22 mouse cellular contexts compared by ENCODE assay signal in genomic region chr13:49353422-49353821, GRCm38 (mm10). TPM values are rescaled to one million over a fixed set of nuclear protein-coding genes. Genes with fewer than 3 reads are reported as not detected.
DNase-seq lines count a peak whose midpoint lies in the region; ATAC-seq and TF ChIP-seq lines count a peak whose summit lies in the region.
"Had no signal": no experiment of that assay in that cellular context is flagged by ENCODE, and none has a peak within 500 bp of the region (broad histone marks: within the 10 kb centered on the region; RNA-seq: fewer than 3 reads in every experiment).

No protein-coding gene starts in this region.

- H3K4me3 ChIP-seq in heart, adult 2 months = no peak overlapping the region
- H3K4me3 ChIP-seq in left cerebral cortex, adult 2 months = no peak overlapping the region
- H3K4me3 ChIP-seq in hindbrain, embryonic 11.5 days (ENCODE audit: low read depth, low read length) = no peak overlapping the region
- H3K4me3 ChIP-seq in hindbrain, postnatal 0 days (ENCODE audit: low read length) = no peak overlapping the region
- H3K4me3 ChIP-seq: forebrain, embryonic 15.5 days had no signal

- peaks cover 35% of the 10 kb centered on the region for H3K36me3 ChIP-seq in heart, adult 2 months (ENCODE audit: control insufficient read depth, insufficient read depth, low read length)
- H3K36me3 ChIP-seq in hindbrain, embryonic 11.5 days (ENCODE audit: control insufficient read depth, insufficient read depth, low read length) = no peaks in the 10 kb centered on the region
- H3K36me3 ChIP-seq in hindbrain, postnatal 0 days (ENCODE audit: insufficient read depth, low read length) = no peaks in the 10 kb centered on the region
- H3K36me3 ChIP-seq: forebrain, embryonic 15.5 days had no signal

- TF ChIP-seq CTCF in heart, adult 2 months (IDR thresholded peaks at IDR 0.05) = no peak
- TF ChIP-seq CTCF in left cerebral cortex, adult 2 months (IDR thresholded peaks at IDR 0.05) = no peak
- no peak for TF ChIP-seq CTCF in hindbrain, postnatal 0 days (IDR thresholded peaks at IDR 0.05; ENCODE audit: low read depth)

- H3K9me3 ChIP-seq in hindbrain, embryonic 11.5 days (ENCODE audit: control insufficient read depth, low read length) = no peaks in the 10 kb centered on the region
- no peaks in the 10 kb centered on the region for H3K9me3 ChIP-seq in hindbrain, postnatal 0 days (ENCODE audit: low read length)
- H3K9me3 ChIP-seq: forebrain, embryonic 15.5 days; G1E had no signal

- peak in 1 of 2 experiments; percentile 30 for DNase-seq in heart, adult 2 months
- no peak for DNase-seq in heart, postnatal 36 days
- no peak for DNase-seq in left cerebral cortex, adult 2 months (ENCODE audit: extremely low spot score in 1 of 2, low spot score in 2 of 2)
- no peak for DNase-seq in left cerebral cortex, postnatal 10 days (ENCODE audit: extremely low spot score in 1 of 2, low spot score in 2 of 2)
- DNase-seq in hindbrain, embryonic 11.5 days (ENCODE audit: low spot score) = no peak
- no peak for DNase-seq in hindbrain, postnatal 0 days (ENCODE audit: low spot score)
- no peak for DNase-seq in thymus, postnatal 0 days (ENCODE audit: low spot score)
- DNase-seq in spleen, postnatal 36 days (ENCODE audit: low spot score in 2 of 2) = no peak
- DNase-seq: adrenal gland, postnatal 10 days; B cell, adult 2 months; cerebellum, adult 8-10 months; kidney, adult 18-20 months; liver, postnatal 0 days; spleen, adult 18-20 months; thymus, postnatal 14 days had no signal

- H3K27ac ChIP-seq in heart, adult 2 months = peak overlapping the region; percentile 94
- H3K27ac ChIP-seq in left cerebral cortex, adult 2 months = peak overlapping the region; percentile 73
- H3K27ac ChIP-seq in hindbrain, embryonic 11.5 days (ENCODE audit: low read depth, low read length) = 0 out of 2 replicates have a peak overlapping the region, but pooled peaks have one; percentile 12
- H3K27ac ChIP-seq in hindbrain, postnatal 0 days = 0 out of 2 replicates have a peak overlapping the region, but pooled peaks have one; percentile 42
- H3K27ac ChIP-seq: macrophage had no signal

- no peak for ATAC-seq in hindbrain, embryonic 11.5 days (ENCODE audit: low FRiP score)
- ATAC-seq in hindbrain, postnatal 0 days = no peak
- ATAC-seq: liver, postnatal 0 days; lung, postnatal 0 days; Patski had no signal

- H3K79me2 ChIP-seq in heart, adult 2 months (replicated peaks; ENCODE audit: control insufficient read depth, insufficient read depth, low read length) = peaks cover 5% of the 10 kb centered on the region

- intact Hi-C loops in heart, adult 2 months (cut with DNase I) = loop anchor here (2.0 kb wide), 1 partner anchor 17 kb away; no protein-coding TSS in a partner anchor
- intact Hi-C loops in heart, postnatal 36 days (cut with DNase I) = no loop called here
- intact Hi-C loops in left cerebral cortex, adult 2 months (cut with DNase I) = no loop called here
- intact Hi-C loops in left cerebral cortex, postnatal 10 days (cut with DNase I) = no loop called here

- peaks cover 56% of the 10 kb centered on the region for H3K4me1 ChIP-seq in heart, adult 2 months (ENCODE audit: control insufficient read depth, insufficient read depth, low read length)
- peaks cover 2% of the 10 kb centered on the region; the same call in 1 of the 2 replicates for H3K4me1 ChIP-seq in hindbrain, embryonic 11.5 days (replicated peaks; ENCODE audit: control insufficient read depth, insufficient read depth, low read length)
- H3K4me1 ChIP-seq in hindbrain, postnatal 0 days (ENCODE audit: insufficient read depth, low read length) = peaks cover 10% of the 10 kb centered on the region; the same call in 1 of the 2 replicates

- TF ChIP-seq POLR2A in heart, adult 2 months (IDR thresholded peaks at IDR 0.05; ENCODE audit: insufficient read depth, low read depth, low read length) = no peak

- no peaks in the 10 kb centered on the region for H3K27me3 ChIP-seq in heart, adult 2 months (ENCODE audit: control insufficient read depth, insufficient read depth, low read length)
- H3K27me3 ChIP-seq in hindbrain, embryonic 11.5 days (ENCODE audit: control insufficient read depth, insufficient read depth, low read length) = no peaks in the 10 kb centered on the region
- no peaks in the 10 kb centered on the region for H3K27me3 ChIP-seq in hindbrain, postnatal 0 days (ENCODE audit: insufficient read depth, low read length)
- H3K27me3 ChIP-seq: CH12.LX; forebrain, embryonic 15.5 days; Patski had no signal

- H3K4me2 ChIP-seq in hindbrain, embryonic 11.5 days (replicated peaks; ENCODE audit: low read depth, low read length) = no peak overlapping the region
- H3K4me2 ChIP-seq in hindbrain, postnatal 0 days (ENCODE audit: low read depth, low read length) = no peak overlapping the region
- H3K4me2 ChIP-seq: forebrain, embryonic 15.5 days; liver, embryonic 11.5 days had no signal

- 0 out of 2 replicates have a peak, but pooled peaks have one; percentile 26 for TF ChIP-seq EP300 in heart, adult 2 months (IDR thresholded peaks at IDR 0.05; ENCODE audit: insufficient read depth, low read depth, low read length)

- H3K9ac ChIP-seq in heart, adult 2 months (ENCODE audit: low read depth, low read length) = no peak overlapping the region
- H3K9ac ChIP-seq in hindbrain, embryonic 11.5 days (ENCODE audit: low read depth, low read length) = no peak overlapping the region
- no peak overlapping the region for H3K9ac ChIP-seq in hindbrain, postnatal 0 days (replicated peaks; ENCODE audit: low read length)
- H3K9ac ChIP-seq: forebrain, embryonic 15.5 days; liver, postnatal 0 days had no signal

RNA-seq across cellular contexts. Expression of gene Bicd2, which starts 12.0 kb away (rescaled TPM):
- total RNA-seq in heart, adult 2 months (2021) = 10 to 100 TPM; 72.4 to 77.6 TPM
- polyA plus RNA-seq in heart, adult 2 months (2012; rRNA removed) = 44.5 and 64.2 TPM in 2 replicates
- total RNA-seq in heart, postnatal 36 days (2021) = 10 to 100 TPM; 73.4 to 79.7 TPM
- 10 to 100 TPM; 53.9 to 54.6 TPM for total RNA-seq in left cerebral cortex, adult 2 months (2021)
- total RNA-seq in left cerebral cortex, postnatal 10 days (2021) = 10 to 100 TPM; 44.5 to 45.7 TPM
- 26.9 and 29.5 TPM in 2 replicates for polyA plus RNA-seq in hindbrain, embryonic 11.5 days (2014; fragmentation: Nextera tagmentation; extraction: Ambion mirVana)
- total RNA-seq in hindbrain, postnatal 0 days (2014; rRNA removed) = 48.2 and 51.2 TPM in 2 replicates
- polyA plus RNA-seq in hindbrain, postnatal 0 days (2015; fragmentation: Nextera tagmentation; extraction: Ambion mirVana) = 23.3 and 25.1 TPM in 2 replicates
- 25.4 and 27.0 TPM in 2 replicates for polyA plus RNA-seq in thymus, postnatal 0 days (2015; fragmentation: Nextera tagmentation; extraction: Ambion mirVana)

RNA-seq across cellular contexts. Expression of gene Fgd3, which starts 33.3 kb away (rescaled TPM):
- 1 to 10 TPM in 1 of 2 experiments, under 1 TPM in 1; 0.96 to 1.0 TPM for total RNA-seq in heart, adult 2 months (2021)
- 0.96 and 0.97 TPM in 2 replicates for polyA plus RNA-seq in heart, adult 2 months (2012; rRNA removed)
- 1 to 10 TPM in 1 of 2 experiments, under 1 TPM in 1; 0.64 to 1.2 TPM for total RNA-seq in heart, postnatal 36 days (2021)
- 1 to 10 TPM; 6.7 to 7.1 TPM for total RNA-seq in left cerebral cortex, adult 2 months (2021)
- 10 to 100 TPM in 1 of 2 experiments, 1 to 10 TPM in 1; 8.7 to 10.2 TPM for total RNA-seq in left cerebral cortex, postnatal 10 days (2021)
- polyA plus RNA-seq in hindbrain, embryonic 11.5 days (2014; fragmentation: Nextera tagmentation; extraction: Ambion mirVana) = 0.56 and 1.1 TPM in 2 replicates
- 6.3 and 8.4 TPM in 2 replicates for total RNA-seq in hindbrain, postnatal 0 days (2014; rRNA removed)
- polyA plus RNA-seq in hindbrain, postnatal 0 days (2015; fragmentation: Nextera tagmentation; extraction: Ambion mirVana) = 1.6 TPM in 2 replicates
- 1.7 and 2.1 TPM in 2 replicates for polyA plus RNA-seq in thymus, postnatal 0 days (2015; fragmentation: Nextera tagmentation; extraction: Ambion mirVana)

Comparison
In these comparisons a context has a peak if more than half of its experiments do, and no peak if none do; other contexts are left out.
1. H3K27ac ChIP-seq: peak in every context shown above with its lines; median percentile 94 in heart, adult 2 months; 73 in left cerebral cortex, adult 2 months; 42 in hindbrain, postnatal 0 days; 12 in hindbrain, embryonic 11.5 days.